Mouse (Mus musculus) T-cell, adult 66 days (primary cell): ENCODE results near the gene Gca. TPM values are rescaled to one million over a fixed set of nuclear protein-coding genes. Genes with fewer than 3 reads are reported as not detected.

Experiments used
- total RNA-seq, 2 experiments: library from RNA; stranded (reverse); gene quantifications; 3 replicates in 1 of 2; 4 replicates in 1 of 2; pipeline ENCODE4 v1.2.4; 2023

The Gca gene
- total RNA-seq: not detected

DNA sequence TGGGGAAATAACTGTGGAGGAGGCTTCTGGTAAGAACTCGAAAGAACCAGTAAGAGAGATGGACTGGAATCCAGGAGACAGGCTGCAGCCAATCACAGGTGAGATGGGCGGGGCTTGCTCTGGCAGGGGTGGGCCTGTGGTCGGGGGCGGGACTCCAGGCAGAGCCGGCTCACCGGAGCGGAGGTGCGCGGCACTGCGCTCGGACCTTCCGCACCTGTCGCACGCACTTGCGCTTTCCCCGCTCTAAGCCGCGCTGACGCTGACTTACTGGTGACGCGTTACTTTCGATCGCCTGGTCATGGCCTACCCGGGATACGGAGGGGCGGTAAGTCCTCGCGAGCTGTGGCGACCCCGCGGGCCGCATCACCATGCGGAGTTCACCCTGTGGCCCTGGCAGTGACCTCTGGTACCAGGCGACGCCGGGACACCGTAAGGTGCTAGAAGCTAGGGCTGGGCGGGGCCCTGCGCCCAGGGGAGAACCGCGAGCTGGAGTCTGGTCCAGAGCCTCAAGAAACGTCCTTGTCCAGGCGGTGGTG is at the start of gene Gca:
TSS of gene Gca (plus strand) at position 151 of the 536 bp plus-strand sequence.

GRCm38 (mm10) chr2:62646014-62646645 is 18.0 kb upstream of the Gca start, which contains the start of gene Ifih1:
Ifih1 (minus strand) TSS chr2:62646255.

Other genes with a start within 250 kb of the Gca start
- gene Gcg, start 180.6 kb upstream of the Gca start, total RNA-seq: 1 to 10 TPM in 1 of 2 experiments, not detected in 1; 4.7 TPM
- 1 to 10 TPM; 1.2 to 1.3 TPM for gene Fap, start 90.2 kb upstream of the Gca start, total RNA-seq
- gene Ifih1, start 18.0 kb upstream of the Gca start, total RNA-seq: 10 to 100 TPM; 18.1 to 22.6 TPM